Mouse (Mus musculus) gastrocnemius, adult 2 months (tissue): ENCODE data around the gene Wasl. TPM values are rescaled to one million over a fixed set of nuclear protein-coding genes. Genes with fewer than 3 reads are reported as not detected.

Source experiments
- DNase-seq: peaks from one replicate; pipeline ENCODE4 v3.0.0; 2022
- H3K27ac ChIP-seq: fragments of 200-600 bp; 2 replicates; pipeline ENCODE4 v1.8.1; 2022; ENCODE audit warnings: mild to moderate bottlenecking
- H3K4me3 ChIP-seq: fragments of 200-600 bp; 2 replicates; pipeline ENCODE4 v1.8.1; 2022; ENCODE audit warnings: mild to moderate bottlenecking, moderate library complexity
- CTCF ChIP-seq: fragments of 200-600 bp; IDR thresholded peaks from 2 replicates; pipeline ENCODE4 v1.8.1; 2022; ENCODE audit warnings: antibody characterized with exemption, mild to moderate bottlenecking, moderate library complexity
- intact Hi-C: fragments of 180-260 bp; cut with DNase I; formaldehyde crosslinking; loops from one replicate; pipeline ENCODE4 v1.15.1; 2025
- total RNA-seq, 2 experiments: library from RNA; stranded (reverse); gene quantifications; 2 replicates each; pipeline ENCODE4 v1.2.3; 2021

Gene Wasl
- total RNA-seq, 2 experiments from 2014 or later = 15.3 to 18.1 TPM

DNA sequence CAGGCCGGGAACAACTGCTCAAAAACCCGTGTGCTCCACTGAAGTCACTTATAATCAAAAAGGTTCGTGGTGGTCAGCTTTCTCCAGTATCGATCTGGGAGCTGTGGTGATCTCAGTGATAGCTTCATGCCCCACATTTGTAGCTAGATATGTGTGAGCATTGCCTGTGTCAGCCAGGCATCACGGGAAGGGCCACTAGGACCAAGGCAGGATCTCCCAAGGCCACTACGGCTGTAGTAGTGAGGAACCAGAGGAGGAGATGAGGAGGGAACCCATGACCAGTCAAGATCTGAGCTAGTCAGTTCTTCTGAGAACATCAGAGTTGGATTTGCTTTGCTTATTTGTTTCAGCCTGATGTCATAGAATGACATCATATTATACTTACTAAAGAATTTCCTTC lies 65.6 kb downstream of the Wasl start:
- intact Hi-C loops = no loop called here
- Histone ChIP-seq H3K4me3 (peak overlapping the region; percentile 69), H3K27ac (peak overlapping the region; percentile 81)
- no peak for DNase-seq
- no peak for TF ChIP-seq CTCF

- H3K4me3 ChIP-seq = peak within 1 kb of the TSS; percentile 69
- no peak for TF ChIP-seq CTCF
- intact Hi-C loops = no loop called here
- DNase-seq = peak; percentile 68
- peak within 1 kb of the TSS; percentile 81 for H3K27ac ChIP-seq
Observed at GRCm38 (mm10) chr6:24597500-24597899, 67.3 kb downstream of the Wasl start, which contains the start of gene Lmod2. Gene Lmod2 (plus strand): TSS chr6:24597762.

DNA sequence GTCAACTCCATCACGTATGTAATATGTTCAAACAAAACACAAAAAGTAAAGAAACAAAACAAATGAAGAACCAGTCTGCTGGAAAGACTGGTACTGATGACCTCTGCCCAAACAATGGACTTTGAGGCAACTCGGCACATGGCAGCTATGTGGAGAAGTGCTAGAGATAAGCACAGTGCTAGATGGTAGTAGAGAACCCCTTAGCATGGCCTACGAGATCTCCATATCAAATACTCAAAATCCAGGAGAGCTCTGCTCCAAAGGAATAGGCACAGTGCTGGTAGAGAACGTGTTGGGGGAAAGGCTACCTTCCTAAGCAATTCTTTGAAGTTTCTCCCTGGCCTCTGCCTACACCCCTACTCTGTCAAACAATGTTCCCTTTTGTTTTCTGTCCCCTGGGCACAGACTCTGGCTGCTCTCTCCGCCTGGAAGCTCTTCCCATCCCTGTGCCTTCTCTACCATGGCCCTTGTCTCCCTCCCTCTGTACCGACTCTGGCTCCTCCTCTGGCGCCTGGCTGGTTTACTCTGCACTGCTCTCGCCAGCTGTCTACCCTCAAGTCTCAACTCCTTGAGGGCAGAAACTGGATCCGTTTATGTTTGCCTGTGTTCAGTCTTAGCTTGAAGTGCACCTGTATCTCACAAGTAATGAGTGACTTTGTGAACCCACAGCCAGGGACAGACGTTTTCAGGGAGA lies 73.1 kb downstream of the Wasl start:
- TF ChIP-seq CTCF = no peak
- Histone ChIP-seq H3K4me3 (no peak overlapping the region), H3K27ac (no peak overlapping the region)
- intact Hi-C loops = no loop called here
- DNase-seq = no peak

GRCm38 (mm10) chr6:24590282-24590681 lies 74.5 kb downstream of the Wasl start:
- no peak for TF ChIP-seq CTCF
- intact Hi-C loops = no loop called here
- no peak overlapping the region for H3K4me3 ChIP-seq
- H3K27ac ChIP-seq = no peak overlapping the region
- no peak for DNase-seq

GRCm38 (mm10) chr6:24586885-24587284 lies 77.9 kb downstream of the Wasl start:
- peak; percentile 75 for DNase-seq
- no peak for TF ChIP-seq CTCF
- intact Hi-C loops = no loop called here
- Histone ChIP-seq H3K27ac (peak overlapping the region; percentile 84), H3K4me3 (no peak overlapping the region; the same call in 1 of the 2 replicates)

GRCm38 (mm10) chr6:24585431-24586310 lies 79.1 kb downstream of the Wasl start:
- peak overlapping the region; percentile 84 for H3K27ac ChIP-seq
- peak overlapping the region; percentile 48 for H3K4me3 ChIP-seq
- no peak for DNase-seq
- intact Hi-C loops = no loop called here
- no peak for TF ChIP-seq CTCF

GRCm38 (mm10) chr6:24583456-24583855 lies 81.4 kb downstream of the Wasl start:
- TF ChIP-seq CTCF = no peak
- H3K4me3 ChIP-seq = no peak overlapping the region
- peak overlapping the region; percentile 75 for H3K27ac ChIP-seq
- DNase-seq = peak; percentile 67
- intact Hi-C loops = no loop called here

GRCm38 (mm10) chr6:24573319-24573718 lies 91.5 kb downstream of the Wasl start:
- H3K4me3 ChIP-seq = no peak overlapping the region
- intact Hi-C loops = no loop called here
- no peak for TF ChIP-seq CTCF
- no peak overlapping the region for H3K27ac ChIP-seq
- DNase-seq = no peak

- peak; percentile 20 for DNase-seq
- Histone ChIP-seq H3K4me3 (no peak overlapping the region), H3K27ac (peak overlapping the region; percentile 56)
- no peak for TF ChIP-seq CTCF
- intact Hi-C loops = no loop called here
Observed at GRCm38 (mm10) chr6:24572431-24572830, 92.4 kb downstream of the Wasl start.

- intact Hi-C loops = no loop called here
Observed at GRCm38 (mm10) chr6:24571126-24571525, 93.7 kb downstream of the Wasl start.

GRCm38 (mm10) chr6:24570278-24570677 lies 94.5 kb downstream of the Wasl start:
- peak overlapping the region; percentile 43 for H3K4me3 ChIP-seq
- TF ChIP-seq CTCF = no peak
- peak; percentile 35 for DNase-seq
- intact Hi-C loops = no loop called here
- peak overlapping the region; percentile 74 for H3K27ac ChIP-seq

More at GRCm38 (mm10) chr6:24571126-24571525, 93.7 kb downstream of the Wasl start:
- TF ChIP-seq CTCF = no peak
- Histone ChIP-seq H3K4me3 (peak overlapping the region; percentile 43), H3K27ac (peak overlapping the region; percentile 74)
- DNase-seq = peak; percentile 21

DNA sequence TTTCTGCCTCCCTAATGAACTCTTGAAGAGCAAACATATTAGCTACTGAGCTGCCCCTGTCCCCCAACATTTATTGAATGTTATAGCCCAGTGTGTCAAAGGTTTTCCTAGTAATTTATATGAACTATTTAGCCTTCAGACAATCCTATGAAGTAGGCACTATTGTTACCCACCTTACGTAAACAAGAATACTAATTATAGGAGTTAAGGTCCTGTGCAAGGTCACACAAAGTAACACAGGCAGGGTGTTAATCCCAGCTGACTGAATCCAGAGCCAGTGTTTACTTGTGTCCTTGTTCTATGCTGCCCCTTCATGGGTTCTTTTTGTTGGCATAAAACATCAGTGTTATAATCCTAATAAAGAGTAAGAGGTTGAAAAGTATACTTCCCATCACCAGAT lies 95.1 kb downstream of the Wasl start:
- TF ChIP-seq CTCF = no peak
- H3K4me3 ChIP-seq = no peak overlapping the region
- intact Hi-C loops = loop anchor here (5.0 kb wide), 2 partner anchors 37 to 58 kb away; no protein-coding TSS in a partner anchor
- no peak for DNase-seq
- H3K27ac ChIP-seq = peak overlapping the region; percentile 74

GRCm38 (mm10) chr6:24568963-24569362 lies 95.8 kb downstream of the Wasl start:
- H3K4me3 ChIP-seq = no peak overlapping the region
- peak; percentile 64 for TF ChIP-seq CTCF
- H3K27ac ChIP-seq = peak overlapping the region; percentile 74
- DNase-seq = no peak
- intact Hi-C loops = loop anchor here (5.0 kb wide), 2 partner anchors 37 to 58 kb away; no protein-coding TSS in a partner anchor
